In the genomic region with DNA sequence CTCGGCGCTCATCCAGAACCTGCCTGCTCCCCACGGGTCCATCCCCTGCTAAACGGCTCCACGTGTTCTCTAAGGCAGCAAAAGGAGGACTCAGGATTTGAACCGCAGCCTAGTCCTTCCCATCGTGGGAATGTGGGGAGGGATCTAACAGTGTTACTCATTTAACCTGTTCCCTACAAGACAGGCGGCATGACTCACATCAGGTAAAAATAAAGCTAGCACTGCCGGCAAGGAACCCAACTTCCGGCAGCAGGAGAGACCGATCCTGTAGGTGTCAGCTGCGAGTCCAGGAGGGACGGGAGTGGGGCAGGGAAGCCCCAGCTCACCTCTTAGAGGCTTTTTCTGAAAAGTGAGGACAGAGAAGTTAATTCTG, we compare ENCODE assay signal across 8 mouse cellular contexts. TPM values are rescaled to one million over a fixed set of nuclear protein-coding genes. Genes with fewer than 3 reads are reported as not detected.
DNase-seq lines count a peak whose midpoint lies in the region; ATAC-seq lines count a peak whose summit lies in the region.

No protein-coding gene starts in this region.

- H3K9me3 ChIP-seq in forebrain, embryonic 11.5 days (ENCODE audit: control insufficient read depth, low read length): no peaks in the 10 kb centered on the region
- H3K9me3 ChIP-seq in intestine, embryonic 15.5 days: no peaks in the 10 kb centered on the region
- H3K9me3 ChIP-seq in liver, embryonic 13.5 days (replicated peaks): peaks cover 3% of the 10 kb centered on the region
- H3K9me3 ChIP-seq in neural tube, embryonic 13.5 days: peaks cover 2% of the 10 kb centered on the region; the same call in 1 of the 2 replicates

- H3K27ac ChIP-seq in forebrain, embryonic 11.5 days (ENCODE audit: low read depth, low read length): no peak overlapping the region
- H3K27ac ChIP-seq in intestine, embryonic 15.5 days: peak overlapping the region; percentile 86
- no peak overlapping the region for H3K27ac ChIP-seq in liver, embryonic 13.5 days
- H3K27ac ChIP-seq in neural tube, embryonic 13.5 days (replicated peaks): no peak overlapping the region

- peaks cover 2% of the 10 kb centered on the region for H3K27me3 ChIP-seq in forebrain, embryonic 11.5 days (ENCODE audit: control insufficient read depth, insufficient read depth, low read length)
- 0 out of 2 replicates have a peak, but pooled peaks cover 5% of the 10 kb centered on the region for H3K27me3 ChIP-seq in intestine, embryonic 15.5 days (replicated peaks)
- no peaks in the 10 kb centered on the region for H3K27me3 ChIP-seq in liver, embryonic 13.5 days
- H3K27me3 ChIP-seq in neural tube, embryonic 13.5 days: peaks cover 14% of the 10 kb centered on the region; the same call in 1 of the 2 replicates

- no peak for ATAC-seq in forebrain, embryonic 11.5 days (replicated peaks; ENCODE audit: low FRiP score)
- peak; percentile 66 for ATAC-seq in intestine, embryonic 15.5 days
- no peak for ATAC-seq in liver, embryonic 13.5 days (ENCODE audit: low read depth)
- no peak for ATAC-seq in neural tube, embryonic 13.5 days (ENCODE audit: low read depth)

- no peak overlapping the region; the same call in 1 of the 2 replicates for H3K9ac ChIP-seq in forebrain, embryonic 11.5 days (ENCODE audit: low read length)
- peak overlapping the region; percentile 29; the same call in 1 of the 2 replicates for H3K9ac ChIP-seq in intestine, embryonic 15.5 days
- H3K9ac ChIP-seq in liver, embryonic 13.5 days: peak overlapping the region; percentile 20; the same call in 1 of the 2 replicates
- no peak overlapping the region for H3K9ac ChIP-seq in neural tube, embryonic 13.5 days

- H3K4me1 ChIP-seq in forebrain, embryonic 11.5 days (replicated peaks; ENCODE audit: control insufficient read depth, insufficient read depth, low read length): peaks cover 2% of the 10 kb centered on the region; the same call in 1 of the 2 replicates
- H3K4me1 ChIP-seq in intestine, embryonic 15.5 days (replicated peaks): 0 out of 2 replicates have a peak, but pooled peaks cover 2% of the 10 kb centered on the region
- peaks cover 12% of the 10 kb centered on the region for H3K4me1 ChIP-seq in liver, embryonic 13.5 days (replicated peaks)
- peaks cover 12% of the 10 kb centered on the region for H3K4me1 ChIP-seq in neural tube, embryonic 13.5 days (replicated peaks)

- peak overlapping the region; percentile 58 for H3K4me2 ChIP-seq in forebrain, embryonic 11.5 days (ENCODE audit: low read depth, low read length, severe bottlenecking)
- peak overlapping the region; percentile 61 for H3K4me2 ChIP-seq in intestine, embryonic 15.5 days (replicated peaks)
- peak overlapping the region; percentile 61 for H3K4me2 ChIP-seq in liver, embryonic 13.5 days
- peak overlapping the region; percentile 61 for H3K4me2 ChIP-seq in neural tube, embryonic 13.5 days

- DNase-seq in left cerebral cortex, adult 18-20 months (ENCODE audit: low spot score in 2 of 2): peak; percentile 48 to 53
- DNase-seq in left cerebral cortex, adult 11 months (ENCODE audit: low spot score): no peak
- DNase-seq in forebrain, embryonic 11.5 days (ENCODE audit: low spot score): no peak
- no peak for DNase-seq in liver, embryonic 13.5 days
- DNase-seq in layer of hippocampus, adult 9-11 months: no peak
- no peak for DNase-seq in layer of hippocampus, adult 9-10 months (ENCODE audit: low spot score)

- H3K36me3 ChIP-seq in forebrain, embryonic 11.5 days (ENCODE audit: control insufficient read depth, insufficient read depth, low read length): no peaks in the 10 kb centered on the region
- no peaks in the 10 kb centered on the region for H3K36me3 ChIP-seq in intestine, embryonic 15.5 days
- no peaks in the 10 kb centered on the region for H3K36me3 ChIP-seq in liver, embryonic 13.5 days
- no peaks in the 10 kb centered on the region for H3K36me3 ChIP-seq in neural tube, embryonic 13.5 days

- WGBS in forebrain, embryonic 11.5 days: 19% methylated on average over 13 of the region's 13 CpGs
- 12% methylated on average over 13 of the region's 13 CpGs for WGBS in intestine, embryonic 15.5 days
- WGBS in liver, embryonic 13.5 days (ENCODE audit: insufficient replicate concordance): 13% methylated on average over 13 of the region's 13 CpGs
- 25% methylated on average over 13 of the region's 13 CpGs for WGBS in neural tube, embryonic 13.5 days

- peak overlapping the region; percentile 31; the same call in 1 of the 2 replicates for H3K4me3 ChIP-seq in forebrain, embryonic 11.5 days (ENCODE audit: low read depth, low read length)
- H3K4me3 ChIP-seq in intestine, embryonic 15.5 days (replicated peaks): peak overlapping the region; percentile 37
- H3K4me3 ChIP-seq in liver, embryonic 13.5 days (replicated peaks): peak overlapping the region; percentile 41
- peak overlapping the region; percentile 27 for H3K4me3 ChIP-seq in neural tube, embryonic 13.5 days

RNA-seq across cellular contexts. Expression of a gene that starts 0.7 kb away (rescaled TPM):
- 1 to 10 TPM; 5.0 to 5.3 TPM for total RNA-seq in left cerebral cortex, adult 18-20 months (2021)
- 0.25 and 0.32 TPM in 2 replicates for polyA plus RNA-seq in forebrain, embryonic 11.5 days (2014; fragmentation: Nextera tagmentation; extraction: Ambion mirVana)
- 10.7 and 14.3 TPM in 2 replicates for polyA plus RNA-seq in intestine, embryonic 15.5 days (2015; fragmentation: Nextera tagmentation; extraction: Ambion mirVana)
- 0.80 and 0.88 TPM in 2 replicates for polyA plus RNA-seq in liver, embryonic 13.5 days (2015; fragmentation: Nextera tagmentation; extraction: Ambion mirVana)
- not detected in 2 replicates for polyA plus RNA-seq in neural tube, embryonic 13.5 days (2015; fragmentation: Nextera tagmentation; extraction: Ambion mirVana)

RNA-seq across cellular contexts. Expression of a gene that starts 16.3 kb away (rescaled TPM):
- not detected for total RNA-seq in left cerebral cortex, adult 18-20 months (2021)
- polyA plus RNA-seq in forebrain, embryonic 11.5 days (2014; fragmentation: Nextera tagmentation; extraction: Ambion mirVana): 0.48 and 0.71 TPM in 2 replicates
- 73.5 and 80.3 TPM in 2 replicates for polyA plus RNA-seq in intestine, embryonic 15.5 days (2015; fragmentation: Nextera tagmentation; extraction: Ambion mirVana)
- polyA plus RNA-seq in liver, embryonic 13.5 days (2015; fragmentation: Nextera tagmentation; extraction: Ambion mirVana): 5.2 and 5.6 TPM in 2 replicates
- not detected in 2 replicates for polyA plus RNA-seq in neural tube, embryonic 13.5 days (2015; fragmentation: Nextera tagmentation; extraction: Ambion mirVana)

RNA-seq across cellular contexts. Expression of a gene that starts 53.3 kb away (rescaled TPM):
- total RNA-seq in left cerebral cortex, adult 18-20 months (2021): 1 to 10 TPM; 7.3 to 7.7 TPM
- 13.6 and 14.5 TPM in 2 replicates for polyA plus RNA-seq in forebrain, embryonic 11.5 days (2014; fragmentation: Nextera tagmentation; extraction: Ambion mirVana)
- polyA plus RNA-seq in intestine, embryonic 15.5 days (2015; fragmentation: Nextera tagmentation; extraction: Ambion mirVana): 22.5 and 23.7 TPM in 2 replicates
- polyA plus RNA-seq in liver, embryonic 13.5 days (2015; fragmentation: Nextera tagmentation; extraction: Ambion mirVana): 7.0 and 8.0 TPM in 2 replicates
- polyA plus RNA-seq in neural tube, embryonic 13.5 days (2015; fragmentation: Nextera tagmentation; extraction: Ambion mirVana): 19.3 and 21.0 TPM in 2 replicates

Comparison
In these comparisons a context has a peak if more than half of its experiments do, and no peak if none do; other contexts are left out.
1. DNase-seq: peak in left cerebral cortex, adult 18-20 months (2 of 2); none in left cerebral cortex, adult 11 months (single experiment), forebrain, embryonic 11.5 days (single experiment), liver, embryonic 13.5 days (single experiment), layer of hippocampus, adult 9-11 months (single experiment) and layer of hippocampus, adult 9-10 months (single experiment).
2. H3K9ac ChIP-seq: peak in intestine, embryonic 15.5 days (single experiment) and liver, embryonic 13.5 days (single experiment); none in forebrain, embryonic 11.5 days (single experiment) and neural tube, embryonic 13.5 days (single experiment).
3. RNA of a gene that starts 16.3 kb away (polyA plus RNA-seq): 73.5 to 80.3 TPM in intestine, embryonic 15.5 days; 5.2 to 5.6 TPM in liver, embryonic 13.5 days, 0.48 to 0.71 TPM in forebrain, embryonic 11.5 days and not detected in neural tube, embryonic 13.5 days; every median in the first group is over 10 times any median in the second.
4. Peak in every context shown above with its lines, with median percentiles within 50 percentile points of each other: H3K4me2 ChIP-seq and H3K4me3 ChIP-seq.